Mouse (Mus musculus) megakaryocyte-erythroid progenitor cell, adult 5-6 weeks (primary cell): ENCODE measurements around the gene Cntnap3. TPM values are rescaled to one million over a fixed set of nuclear protein-coding genes. Genes with fewer than 3 reads are reported as not detected.
"Not testable (repeated sequence)": the region's sequence is repeated elsewhere in the genome, so short reads cannot be mapped to it uniquely, and the experiment has no call there.

Experiments used
- ATAC-seq: replicated peaks from 2 replicates; pipeline ENCODE4 v1.8.0; 2016; ENCODE audit warnings: mild to moderate bottlenecking, inconsistent platforms; ENCODE audit not compliant: severe bottlenecking, poor library complexity, low FRiP score, low TSS enrichment
- total RNA-seq, 2 experiments: library from RNA; stranded (forward) in 1 of 2; stranded (reverse) in 1 of 2; fragments of 200-1000, 215-1000 nt in 1 of 2; fragments of >200 nt in 1 of 2; fragmentation: Nextera tagmentation in 1 of 2; gene quantifications; 2 replicates each; pipeline ENCODE4 v1.2.3; 2014 to 2017

Cntnap3 gene
- total RNA-seq (2014; fragmentation: Nextera tagmentation) (not detected in 2 replicates), total RNA-seq (2017) (not detected in 2 replicates)

DNA sequence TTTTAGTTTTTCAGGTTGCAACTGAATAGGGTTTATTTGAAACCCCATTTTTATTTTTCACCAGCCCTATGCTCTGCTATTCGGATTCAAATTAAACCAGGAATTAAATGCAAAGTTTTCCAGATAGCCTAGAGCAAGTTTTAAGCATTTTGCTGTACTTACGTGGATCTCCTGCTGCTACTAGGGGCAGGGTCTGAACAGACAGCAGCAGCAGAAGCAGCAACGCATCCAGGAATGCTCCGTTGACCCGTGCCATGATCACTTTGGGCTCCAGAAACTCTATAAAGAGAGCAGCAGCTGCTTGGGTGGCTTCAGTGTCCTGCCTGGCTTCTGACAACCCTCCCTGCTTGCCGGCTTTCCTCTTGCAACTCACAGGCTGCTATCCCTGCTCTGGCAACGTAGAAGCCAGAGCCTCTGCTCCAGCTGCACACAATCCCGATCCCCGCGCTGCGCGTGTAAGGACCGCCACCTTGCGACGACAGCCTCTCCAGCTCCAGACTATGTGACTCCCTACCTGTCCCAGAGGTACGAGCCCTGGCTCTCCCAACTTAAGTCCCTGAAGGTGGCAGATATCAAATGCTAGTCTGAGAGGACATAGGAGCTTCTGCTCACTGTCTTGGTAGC, at the start of gene Cntnap3:
Gene Cntnap3, minus strand, starts transcription at position 371 of the 624 bp plus-strand sequence.
- ATAC-seq, result no peak

- ATAC-seq, result no peak
These were observed 13.4 kb upstream of the Cntnap3 start, which contains the start of gene Spata31 for GRCm38 (mm10) chr13:64917191-64917590. TSS of gene Spata31 (plus strand) at chr13:64917406.

GRCm38 (mm10) chr13:64903132-64903531, 623 bp downstream of the Cntnap3 start:
- no peak for ATAC-seq

DNA sequence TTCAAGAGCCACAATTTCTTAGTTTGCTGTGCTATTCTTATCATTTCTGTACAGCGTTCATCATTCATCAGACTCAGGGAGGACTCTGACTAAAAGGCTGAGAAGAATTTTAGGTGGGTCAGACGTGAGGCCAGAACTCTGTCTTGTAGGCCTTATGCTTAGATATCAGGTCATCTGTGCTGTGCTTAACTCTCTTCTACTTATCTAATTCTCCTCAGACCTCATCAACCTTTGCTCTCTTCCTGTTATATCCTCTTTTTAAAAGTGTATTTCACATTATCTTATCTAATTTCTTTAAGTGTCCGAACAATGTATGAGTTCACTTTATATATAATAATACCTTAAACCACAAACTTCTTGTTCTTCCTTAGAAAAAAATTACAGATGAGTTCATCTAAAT, 38.4 kb downstream of the Cntnap3 start:
- no peak for ATAC-seq

GRCm38 (mm10) chr13:64824856-64825255, 78.9 kb downstream of the Cntnap3 start:
- ATAC-seq, result not testable (repeated sequence)

DNA sequence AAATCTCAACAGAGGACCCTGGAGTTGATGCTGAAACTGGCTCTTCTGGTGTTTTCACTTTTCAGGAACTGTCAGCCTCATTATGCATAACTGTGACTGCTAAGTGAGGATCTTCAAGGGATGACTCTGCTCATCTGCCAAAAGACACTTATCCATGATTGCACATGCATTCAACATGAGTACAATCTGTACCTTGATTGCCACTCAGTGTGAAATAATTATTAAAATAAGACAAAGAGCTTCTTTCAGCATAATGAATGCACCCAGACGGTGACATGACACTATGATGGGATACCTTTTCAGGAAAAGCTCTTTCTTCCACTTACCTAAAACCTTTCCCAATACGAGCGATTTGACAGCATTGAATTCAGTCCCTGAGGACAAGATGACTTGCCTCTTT, 158.4 kb downstream of the Cntnap3 start:
- no peak for ATAC-seq

DNA sequence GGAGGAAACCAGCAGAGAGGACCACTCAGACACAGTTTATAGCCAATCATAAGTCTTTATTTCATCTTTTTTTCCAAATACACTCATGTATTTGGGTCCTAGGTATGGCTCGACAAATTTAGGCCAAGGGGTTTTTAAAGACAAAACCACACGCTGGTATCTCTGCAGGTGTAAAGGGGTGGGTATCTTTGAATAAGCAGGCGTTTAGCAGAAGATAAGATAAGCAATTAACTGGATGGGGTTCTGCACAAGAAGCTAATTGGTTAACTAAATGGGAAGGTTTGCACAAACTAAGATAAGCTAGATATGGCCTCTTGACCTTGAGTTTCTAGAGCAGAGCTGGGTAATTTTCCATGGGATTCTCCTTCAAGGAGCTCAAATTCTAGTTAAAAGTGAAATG, 171.5 kb downstream of the Cntnap3 start:
- no peak for ATAC-seq

- no peak for ATAC-seq
These were observed 187.0 kb downstream of the Cntnap3 start for GRCm38 (mm10) chr13:64716791-64717190.

GRCm38 (mm10) chr13:64692463-64692862, 211.3 kb downstream of the Cntnap3 start:
- no peak for ATAC-seq

Other genes starting within 250 kb of the Cntnap3 start
- gene Spata31, start 13.5 kb upstream of the Cntnap3 start, total RNA-seq (2014; fragmentation: Nextera tagmentation), result not detected in 2 replicates
- gene Spata31, start 13.5 kb upstream of the Cntnap3 start, total RNA-seq (2017), result not detected in 2 replicates
- gene Spata31d1c, start 129.1 kb upstream of the Cntnap3 start, total RNA-seq (2014; fragmentation: Nextera tagmentation), result not detected in 2 replicates
- not detected in 2 replicates for gene Spata31d1c, start 129.1 kb upstream of the Cntnap3 start, total RNA-seq (2017)
- not detected in 2 replicates for gene Prss47, start 148.8 kb upstream of the Cntnap3 start, total RNA-seq (2014; fragmentation: Nextera tagmentation)
- not detected in 2 replicates for gene Prss47, start 148.8 kb upstream of the Cntnap3 start, total RNA-seq (2017)
- 48.1 and 54.7 TPM in 2 replicates for gene Mfsd14b, start 209.0 kb upstream of the Cntnap3 start, total RNA-seq (2014; fragmentation: Nextera tagmentation)
- 104 and 116 TPM in 2 replicates for gene Mfsd14b, start 209.0 kb upstream of the Cntnap3 start, total RNA-seq (2017)
- not detected in 2 replicates for gene Olfr465-ps1, start 234.1 kb upstream of the Cntnap3 start, total RNA-seq (2014; fragmentation: Nextera tagmentation)
- gene Olfr465-ps1, start 234.1 kb upstream of the Cntnap3 start, total RNA-seq (2017), result not detected in 2 replicates
- gene Olfr466, start 246.3 kb upstream of the Cntnap3 start, total RNA-seq (2014; fragmentation: Nextera tagmentation), result not detected in 2 replicates
- gene Olfr466, start 246.3 kb upstream of the Cntnap3 start, total RNA-seq (2017), result not detected in 2 replicates